ENCODE assay signal across 14 mouse cellular contexts in the genomic region with DNA sequence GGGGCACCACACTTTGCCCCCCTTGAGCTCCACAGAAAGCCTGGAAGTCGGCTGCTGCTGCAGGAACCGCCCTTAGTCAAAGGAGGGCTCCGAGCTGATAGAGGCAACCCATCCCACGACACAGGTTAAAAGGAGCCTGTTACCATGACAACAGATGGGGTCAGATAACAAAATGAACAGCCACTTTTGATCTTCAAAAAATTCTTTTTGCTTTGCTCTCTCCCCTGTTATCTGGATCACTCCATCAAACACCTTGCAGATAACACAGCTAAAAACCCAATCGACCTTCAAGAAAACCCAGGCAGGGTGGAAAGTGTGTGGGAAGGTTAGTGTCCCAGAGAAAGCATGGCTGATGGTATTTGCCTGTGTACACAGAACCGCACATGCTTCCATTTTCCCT. TPM values are rescaled to one million over a fixed set of nuclear protein-coding genes. Genes with fewer than 3 reads are reported as not detected.
"Had no signal": no experiment of that assay in that cellular context is flagged by ENCODE, and none has a peak within 500 bp of the region (broad histone marks: within the 10 kb centered on the region; RNA-seq: fewer than 3 reads in every experiment).

No protein-coding gene starts in this region.

- DNase-seq: kidney, adult 18-20 months; kidney, postnatal 14 days; liver; liver, embryonic 13.5 days; liver, postnatal 0 days; lung, postnatal 36 days; retina, postnatal 1 day; right cerebral cortex, postnatal 4 days; spleen, adult 18-20 months; thymus, adult 18-20 months; thymus, postnatal 14 days had no signal

- H3K4me2 ChIP-seq: kidney, embryonic 15.5 days; limb, embryonic 12.5 days; liver, embryonic 13.5 days; neural tube, embryonic 13.5 days had no signal

- ATAC-seq: liver, postnatal 0 days had no signal

- H3K4me3 ChIP-seq: kidney, embryonic 15.5 days; limb, embryonic 12.5 days; liver, embryonic 13.5 days; neural tube, embryonic 13.5 days had no signal

- H3K9ac ChIP-seq: kidney, embryonic 15.5 days; limb, embryonic 12.5 days; liver, embryonic 13.5 days; liver, postnatal 0 days; neural tube, embryonic 13.5 days had no signal

- H3K4me1 ChIP-seq: kidney, embryonic 15.5 days; liver, embryonic 13.5 days; neural tube, embryonic 13.5 days had no signal

- H3K36me3 ChIP-seq: kidney, embryonic 15.5 days; limb, embryonic 12.5 days; liver, embryonic 13.5 days; neural tube, embryonic 13.5 days had no signal

- H3K27ac ChIP-seq: kidney, embryonic 15.5 days; limb, embryonic 12.5 days; liver, embryonic 13.5 days; neural tube, embryonic 13.5 days had no signal

- H3K9me3 ChIP-seq: kidney, embryonic 15.5 days; liver, embryonic 13.5 days had no signal

- H3K27me3 ChIP-seq: liver, embryonic 13.5 days had no signal

RNA-seq across cellular contexts. Expression of a gene that starts 52.1 kb away (rescaled TPM):
- polyA plus RNA-seq: liver, postnatal 0 days had no signal
